Mouse (Mus musculus) bone marrow, adult 2 months (tissue): ENCODE measurements at regions not wholly inside any gene's neighbourhood (a gene's known extent, or its start where the extent isn't known, plus 50 kb on each side); places are given as distances from the start of the nearest gene placed in this dataset.

Experiments used
- H3K27ac ChIP-seq: fragments of 200-500 bp; 2 replicates; pipeline ENCODE4 v1.5.1; 2012; ENCODE audit warnings: low read depth, mild to moderate bottlenecking, control low read depth, inconsistent platforms, low read length; ENCODE audit not compliant: control insufficient read depth, poor library complexity, insufficient read depth
- H3K4me1 ChIP-seq: fragments of 200-500 bp; 2 replicates; pipeline ENCODE4 v1.6.1; 2011; ENCODE audit warnings: low read length; ENCODE audit not compliant: control insufficient read depth, insufficient read depth
- H3K4me3 ChIP-seq: fragments of 200-500 bp; replicated peaks from 2 replicates; pipeline ENCODE3; 2011; ENCODE audit warnings: mild to moderate bottlenecking, low read depth, low read length, control low read depth; ENCODE audit not compliant: control insufficient read depth
- CTCF ChIP-seq: fragments of 200-500 bp; IDR thresholded peaks from 2 replicates; pipeline ENCODE4 v1.5.1; 2011; ENCODE audit warnings: low read length, control low read depth; ENCODE audit not compliant: control insufficient read depth, insufficient read depth
- POLR2A ChIP-seq: fragments of 200-500 bp; IDR thresholded peaks from 2 replicates; pipeline ENCODE4 v1.6.1; 2011; ENCODE audit warnings: low read depth, mild to moderate bottlenecking, control low read depth, low read length, borderline replicate concordance; ENCODE audit not compliant: control insufficient read depth
- WGBS: fragments of 180-500 bp; shearing (Covaris S2); methylation state at CpG from one replicate; pipeline ENCODE4 v1.1.7; 2018; 5-methylcytosine and 5-hydroxymethylcytosine counted together

GRCm38 (mm10) chr3:130853866-130854265 lies 123.7 kb upstream of the Rpl34 start:
- 81% methylated on average over 9 of the region's 9 CpGs for WGBS
- TF ChIP-seq POLR2A = no peak
- no peak for TF ChIP-seq CTCF
- Histone ChIP-seq H3K27ac (no peak overlapping the region), H3K4me3 (no peak overlapping the region), H3K4me1 (no peaks in the 10 kb centered on the region)

GRCm38 (mm10) chr3:130850766-130851308 lies 120.6 kb upstream of the Rpl34 start:
- H3K4me3 ChIP-seq = no peak overlapping the region
- 76% methylated on average over 5 of the region's 5 CpGs for WGBS
- no peaks in the 10 kb centered on the region for H3K4me1 ChIP-seq
- no peak for TF ChIP-seq CTCF
- no peak for TF ChIP-seq POLR2A
- no peak overlapping the region for H3K27ac ChIP-seq

DNA sequence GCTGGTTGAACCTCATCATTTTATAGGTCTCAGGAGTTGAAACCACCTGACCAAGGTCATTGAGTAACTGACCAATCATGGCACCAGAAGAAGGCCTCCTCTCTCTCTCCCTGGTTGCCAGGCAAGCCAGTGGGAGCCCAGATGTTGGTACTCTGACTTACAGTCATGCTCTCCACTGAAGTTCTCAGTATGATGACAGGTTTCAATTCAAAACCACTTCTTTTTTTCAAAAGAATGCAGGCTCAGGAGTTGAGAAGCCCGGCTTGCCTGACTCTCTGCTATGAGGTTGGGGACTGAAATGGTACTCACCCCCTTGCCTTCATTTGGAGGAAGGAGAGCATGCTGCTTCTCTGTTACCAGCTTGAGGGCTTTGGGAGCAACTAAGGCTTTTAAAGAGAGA lies 111.6 kb upstream of the Rpl34 start:
- no peak overlapping the region for H3K4me3 ChIP-seq
- TF ChIP-seq CTCF = no peak
- H3K27ac ChIP-seq = no peak overlapping the region
- 71% methylated on average over 1 of the region's 1 CpGs for WGBS
- no peaks in the 10 kb centered on the region for H3K4me1 ChIP-seq

DNA sequence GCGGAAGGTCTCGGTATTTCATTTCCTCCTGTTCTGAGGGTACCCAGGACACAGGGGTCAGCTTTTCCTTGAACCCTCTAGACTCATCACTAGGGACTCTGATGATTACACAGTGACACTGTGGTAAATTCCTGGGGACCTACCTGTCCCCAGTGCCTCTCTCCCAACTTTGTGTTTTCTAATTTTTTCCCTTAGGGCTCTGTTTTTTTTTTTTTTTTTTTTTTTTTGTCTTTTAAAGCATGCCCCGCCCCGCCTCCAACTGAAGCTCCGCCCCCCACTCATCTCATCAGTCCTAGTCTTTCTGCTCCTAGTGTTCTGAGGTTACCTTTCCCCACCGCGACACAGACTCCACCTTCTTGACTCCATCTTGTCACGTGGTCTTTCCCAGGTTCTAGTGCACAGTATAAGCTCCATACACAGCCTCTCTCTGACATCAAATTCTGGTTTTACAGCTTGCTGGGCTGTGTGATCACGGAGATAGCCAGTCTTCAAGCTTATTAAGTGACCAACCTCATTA lies 109.8 kb upstream of the Rpl34 start:
- Histone ChIP-seq H3K4me1 (no peaks in the 10 kb centered on the region), H3K27ac (no peak overlapping the region), H3K4me3 (no peak overlapping the region)
- no peak for TF ChIP-seq POLR2A
- TF ChIP-seq CTCF = no peak
- WGBS = 74% methylated on average over 9 of the region's 9 CpGs

GRCm38 (mm10) chr3:130838626-130839422 lies 108.6 kb upstream of the Rpl34 start:
- H3K27ac ChIP-seq = no peak overlapping the region
- WGBS = 85% methylated on average over 19 of the region's 19 CpGs
- no peaks in the 10 kb centered on the region for H3K4me1 ChIP-seq
- no peak for TF ChIP-seq POLR2A
- TF ChIP-seq CTCF = no peak
- no peak overlapping the region for H3K4me3 ChIP-seq

- TF ChIP-seq CTCF (no peak), POLR2A (no peak)
- Histone ChIP-seq H3K27ac (no peak overlapping the region), H3K4me1 (no peaks in the 10 kb centered on the region; the same call in 1 of the 2 replicates), H3K4me3 (no peak overlapping the region)
- WGBS = 70% methylated on average over 5 of the region's 5 CpGs
These were observed 103.5 kb upstream of the Rpl34 start for GRCm38 (mm10) chr3:130833722-130834121.

DNA sequence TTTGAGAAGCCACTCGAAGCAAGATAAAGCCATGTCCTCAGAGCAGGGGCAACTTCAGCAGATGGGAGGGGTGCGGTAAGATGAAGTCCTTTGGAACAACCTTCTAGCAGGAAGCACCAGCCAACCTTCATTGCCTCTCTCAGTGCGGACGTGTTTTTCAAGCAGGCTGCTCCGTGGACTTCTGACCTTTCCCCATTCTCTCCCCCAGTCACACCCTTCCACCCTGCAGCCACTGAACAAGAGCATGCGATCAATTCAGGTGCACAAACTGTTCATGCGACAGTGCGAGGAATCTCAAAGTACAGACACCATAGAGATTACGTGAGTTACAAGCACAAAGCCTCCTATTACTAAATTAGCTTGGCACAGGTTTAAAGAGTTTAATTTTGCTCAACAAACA lies 102.9 kb upstream of the Rpl34 start:
- no peak for TF ChIP-seq CTCF
- no peak for TF ChIP-seq POLR2A
- Histone ChIP-seq H3K4me1 (no peaks in the 10 kb centered on the region; the same call in 1 of the 2 replicates), H3K4me3 (no peak overlapping the region), H3K27ac (no peak overlapping the region)
- 76% methylated on average over 9 of the region's 9 CpGs for WGBS

DNA sequence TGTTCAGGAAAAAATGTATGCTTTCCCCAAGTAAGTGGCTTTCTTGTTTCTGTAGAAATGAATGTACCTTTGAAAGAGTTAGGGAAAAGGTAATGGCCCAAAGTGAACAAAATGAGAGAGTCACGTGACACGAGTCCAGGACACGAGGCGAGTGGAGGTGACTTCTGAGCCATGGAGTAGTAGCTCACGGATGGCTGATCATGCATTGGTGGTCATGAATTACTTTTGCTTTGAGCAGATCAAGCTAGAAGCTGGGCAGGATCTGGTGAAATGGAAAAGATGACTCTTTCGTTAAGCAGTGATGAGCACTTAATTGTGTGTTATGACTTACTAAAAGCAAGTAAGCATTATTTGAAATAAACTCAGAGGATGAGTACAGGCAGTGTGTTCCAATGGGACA lies 101.6 kb upstream of the Rpl34 start:
- Histone ChIP-seq H3K4me3 (no peak overlapping the region), H3K4me1 (no peaks in the 10 kb centered on the region; the same call in 1 of the 2 replicates), H3K27ac (no peak overlapping the region)
- WGBS = 72% methylated on average over 6 of the region's 6 CpGs
- no peak for TF ChIP-seq CTCF
- no peak for TF ChIP-seq POLR2A
